In the genomic region with DNA sequence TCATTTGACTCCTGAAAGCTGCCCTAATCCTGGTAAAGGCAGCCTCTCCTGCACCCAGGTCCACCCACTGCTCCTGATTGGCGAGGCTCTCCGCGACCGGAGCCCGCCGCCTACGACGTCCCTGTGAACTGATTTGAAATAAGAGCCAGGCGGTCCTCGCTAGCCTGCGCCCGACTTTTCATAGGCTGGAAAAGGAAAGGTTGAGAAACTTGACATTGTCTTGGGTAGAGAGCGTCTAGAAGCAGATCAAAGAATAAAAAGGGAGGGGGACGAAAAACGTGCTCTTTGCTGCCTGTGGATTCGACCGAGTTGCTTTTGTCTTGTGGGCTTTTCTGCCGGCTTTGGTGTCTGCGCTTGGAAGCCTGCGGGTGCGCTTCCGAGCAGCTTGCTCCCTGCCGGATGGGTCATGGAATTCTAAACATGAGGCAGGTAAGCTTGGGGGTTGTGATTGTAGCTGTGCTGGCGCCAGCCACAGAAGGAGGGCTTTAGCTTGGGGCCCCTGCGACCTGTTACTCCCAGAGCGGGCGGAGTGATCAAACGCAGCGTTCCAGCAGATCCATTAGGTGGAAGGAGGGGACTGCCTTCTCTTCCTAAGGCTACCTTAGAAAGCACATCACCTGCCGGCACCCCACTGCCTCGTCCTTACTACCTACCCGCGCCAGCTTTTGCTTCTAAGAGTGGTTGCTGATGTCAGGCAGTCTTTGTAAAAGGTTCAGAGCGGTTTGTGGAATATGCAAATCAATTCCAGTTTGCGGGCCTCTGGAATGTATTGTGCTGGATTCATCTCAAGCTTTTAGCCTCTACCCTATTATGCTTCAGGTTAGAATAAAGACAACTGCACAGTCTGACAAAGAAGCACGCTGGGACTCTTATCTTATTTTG, we compare ENCODE assay signal across 8 mouse cellular contexts.
A peak's percentile ranks its signal among the peaks of the same experiment; 100 is the strongest.
DNase-seq lines count a peak whose midpoint lies in the region; ATAC-seq and TF ChIP-seq lines count a peak whose summit lies in the region.

No protein-coding gene starts in this region.

- peak overlapping the region; percentile 66 for H3K27ac ChIP-seq in forebrain, embryonic 13.5 days
- H3K27ac ChIP-seq in heart, embryonic 16.5 days (ENCODE audit: low read length) = peak overlapping the region; percentile 67
- H3K27ac ChIP-seq in liver, embryonic 13.5 days = no peak overlapping the region

- peak overlapping the region; percentile 62 for H3K4me2 ChIP-seq in forebrain, embryonic 13.5 days
- H3K4me2 ChIP-seq in heart, embryonic 16.5 days (ENCODE audit: low read depth, low read length) = peak overlapping the region; percentile 67
- H3K4me2 ChIP-seq in liver, embryonic 13.5 days = peak overlapping the region; percentile 59

- peak overlapping the region; percentile 73 for H3K9ac ChIP-seq in forebrain, embryonic 13.5 days
- peak overlapping the region; percentile 67 for H3K9ac ChIP-seq in heart, embryonic 16.5 days (ENCODE audit: low read length)
- no peak overlapping the region for H3K9ac ChIP-seq in liver, embryonic 13.5 days

- H3K4me1 ChIP-seq in forebrain, embryonic 13.5 days = peaks cover 11% of the 10 kb centered on the region; the same call in 1 of the 2 replicates
- peaks cover 6% of the 10 kb centered on the region; the same call in 1 of the 2 replicates for H3K4me1 ChIP-seq in heart, embryonic 16.5 days (ENCODE audit: control insufficient read depth, insufficient read depth, low read length)
- H3K4me1 ChIP-seq in liver, embryonic 13.5 days (replicated peaks) = no peaks in the 10 kb centered on the region

- H3K4me3 ChIP-seq in forebrain, embryonic 13.5 days = peak overlapping the region; percentile 57
- peak overlapping the region; percentile 59 for H3K4me3 ChIP-seq in heart, embryonic 16.5 days (ENCODE audit: low read length)
- peak overlapping the region; percentile 44 for H3K4me3 ChIP-seq in liver, embryonic 13.5 days (replicated peaks)

- no peaks in the 10 kb centered on the region for H3K36me3 ChIP-seq in forebrain, embryonic 13.5 days (ENCODE audit: poor library complexity, severe bottlenecking)
- H3K36me3 ChIP-seq in heart, embryonic 16.5 days (ENCODE audit: control insufficient read depth, insufficient read depth) = no peaks in the 10 kb centered on the region
- no peaks in the 10 kb centered on the region for H3K36me3 ChIP-seq in liver, embryonic 13.5 days

- peaks cover 6% of the 10 kb centered on the region; the same call in 1 of the 2 replicates for H3K27me3 ChIP-seq in forebrain, embryonic 13.5 days
- no peaks in the 10 kb centered on the region for H3K27me3 ChIP-seq in heart, embryonic 16.5 days (ENCODE audit: control insufficient read depth, insufficient read depth, low read length)
- H3K27me3 ChIP-seq in liver, embryonic 13.5 days = peaks cover 30% of the 10 kb centered on the region

- DNase-seq in CD8-positive naive resting alpha-beta T cell, adult 2 months (ENCODE audit: low read depth in 2 of 2, low spot score in 2 of 2) = peak; percentile 25 to 29
- peak; percentile 89 for DNase-seq in brain, embryonic 14.5 days (ENCODE audit: low read depth)
- DNase-seq in kidney, postnatal 14 days = peak; percentile 94
- peak; percentile 2 for DNase-seq in liver, embryonic 13.5 days
- DNase-seq in neural tube, embryonic 10.5 days (ENCODE audit: extremely low spot score, low spot score) = peak; percentile 63
- DNase-seq in thymus, adult 18-20 months = peak; percentile 11 to 16

- H3K9me3 ChIP-seq in forebrain, embryonic 13.5 days (replicated peaks) = no peaks in the 10 kb centered on the region
- no peaks in the 10 kb centered on the region for H3K9me3 ChIP-seq in heart, embryonic 16.5 days (replicated peaks; ENCODE audit: control insufficient read depth, low read length)
- H3K9me3 ChIP-seq in liver, embryonic 13.5 days (replicated peaks) = no peaks in the 10 kb centered on the region

- peak; percentile 90 for ATAC-seq in forebrain, embryonic 13.5 days
- peak; percentile 92 for ATAC-seq in heart, embryonic 16.5 days (replicated peaks; ENCODE audit: extremely low read depth, insufficient read depth, low FRiP score)
- peak; percentile 72; the same call in 1 of the 2 replicates for ATAC-seq in liver, embryonic 13.5 days (ENCODE audit: low read depth)

- no peak for TF ChIP-seq CTCF in brain, embryonic 14.5 days (IDR thresholded peaks at IDR 0.05; ENCODE audit: borderline replicate concordance, extremely low read depth, insufficient read depth, insufficient read length)

- no peak for TF ChIP-seq POLR2A in brain, embryonic 14.5 days (IDR thresholded peaks at IDR 0.05; ENCODE audit: borderline replicate concordance, extremely low read depth, insufficient read depth, insufficient read length, poor library complexity, severe bottlenecking)

- 10% methylated on average over 36 of the region's 36 CpGs for whole genome bisulfite sequencing in forebrain, embryonic 13.5 days
- 7% methylated on average over 36 of the region's 36 CpGs for WGBS in heart, embryonic 16.5 days
- WGBS in liver, embryonic 13.5 days (ENCODE audit: insufficient replicate concordance) = 11% methylated on average over 36 of the region's 36 CpGs

Comparison
In these comparisons a context has a peak if more than half of its experiments do, and no peak if none do; other contexts are left out.
1. DNase-seq: peak in every context shown above with its lines; median percentile 94 in kidney, postnatal 14 days; 89 in brain, embryonic 14.5 days; 63 in neural tube, embryonic 10.5 days; 27 in CD8-positive naive resting alpha-beta T cell, adult 2 months; 14 in thymus, adult 18-20 months; 2 in liver, embryonic 13.5 days.